Mouse (Mus musculus): Measurements from ENCODE around the gene Tpm4. TPM values are rescaled to one million over a fixed set of nuclear protein-coding genes. Genes with fewer than 3 reads are reported as not detected.
"Not testable (repeated sequence)": the region's sequence is repeated elsewhere in the genome, so short reads cannot be mapped to it uniquely, and the experiment has no call there.

Gene Tpm4
- 634 and 649 TPM in 2 replicates for polyA plus RNA-seq (2016; fragmentation: Nextera tagmentation; extraction: Ambion mirVana)

- Histone ChIP-seq H3K27me3 (ENCODE audit: poor library complexity, severe bottlenecking) (no peaks in the 10 kb centered on the region), H3K4me3 (peak within 1 kb of the TSS; percentile 70), H3K9me3 (no peaks in the 10 kb centered on the region), H3K27ac (peak within 1 kb of the TSS; percentile 97), H3K36me3 (replicated peaks) (peaks cover 25% of the 10 kb centered on the region), H3K4me1 (peaks cover 40% of the 10 kb centered on the region)
- WGBS = under 1% methylated on average over 41 of the region's 49 CpGs
- DNase-seq (ENCODE audit: extremely low spot score, low spot score) = no peak
These were observed at the start of gene Tpm4 for GRCm38 (mm10) chr8:72134756-72135445. Tpm4 (plus strand) TSS chr8:72134975.

- not testable (repeated sequence) for H3K9me3 ChIP-seq; H3K4me3 ChIP-seq; H3K36me3 ChIP-seq (replicated peaks); H3K27ac ChIP-seq; DNase-seq (ENCODE audit: extremely low spot score, low spot score); H3K27me3 ChIP-seq (ENCODE audit: poor library complexity, severe bottlenecking); H3K4me1 ChIP-seq
- WGBS = 90% methylated on average over 3 of the region's 3 CpGs
These were observed 47.2 kb upstream of the Tpm4 start for GRCm38 (mm10) chr8:72087611-72088010.

DNA sequence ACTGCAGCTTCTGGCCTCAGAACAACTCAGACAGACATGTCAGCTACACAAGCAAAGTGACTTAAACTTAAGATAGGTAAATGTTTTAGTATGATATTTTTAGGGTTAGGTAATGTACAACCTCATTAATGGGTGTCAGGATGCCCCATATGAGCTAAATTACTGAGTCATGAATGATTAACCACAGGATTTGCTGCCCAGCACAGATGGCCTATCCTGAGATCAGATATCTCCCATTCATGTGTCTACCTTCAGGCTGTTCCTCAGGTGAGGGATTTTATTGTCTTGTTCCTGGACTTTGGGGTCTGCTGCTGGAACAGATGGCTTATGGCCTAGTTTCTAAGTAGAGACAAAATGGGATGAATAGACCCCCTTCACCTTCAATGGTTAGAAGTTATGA lies 38.1 kb upstream of the Tpm4 start:
- H3K36me3 ChIP-seq (replicated peaks); H3K4me3 ChIP-seq; H3K27ac ChIP-seq; H3K9me3 ChIP-seq; DNase-seq (ENCODE audit: extremely low spot score, low spot score); H3K4me1 ChIP-seq; H3K27me3 ChIP-seq (ENCODE audit: poor library complexity, severe bottlenecking): not testable (repeated sequence)

DNA sequence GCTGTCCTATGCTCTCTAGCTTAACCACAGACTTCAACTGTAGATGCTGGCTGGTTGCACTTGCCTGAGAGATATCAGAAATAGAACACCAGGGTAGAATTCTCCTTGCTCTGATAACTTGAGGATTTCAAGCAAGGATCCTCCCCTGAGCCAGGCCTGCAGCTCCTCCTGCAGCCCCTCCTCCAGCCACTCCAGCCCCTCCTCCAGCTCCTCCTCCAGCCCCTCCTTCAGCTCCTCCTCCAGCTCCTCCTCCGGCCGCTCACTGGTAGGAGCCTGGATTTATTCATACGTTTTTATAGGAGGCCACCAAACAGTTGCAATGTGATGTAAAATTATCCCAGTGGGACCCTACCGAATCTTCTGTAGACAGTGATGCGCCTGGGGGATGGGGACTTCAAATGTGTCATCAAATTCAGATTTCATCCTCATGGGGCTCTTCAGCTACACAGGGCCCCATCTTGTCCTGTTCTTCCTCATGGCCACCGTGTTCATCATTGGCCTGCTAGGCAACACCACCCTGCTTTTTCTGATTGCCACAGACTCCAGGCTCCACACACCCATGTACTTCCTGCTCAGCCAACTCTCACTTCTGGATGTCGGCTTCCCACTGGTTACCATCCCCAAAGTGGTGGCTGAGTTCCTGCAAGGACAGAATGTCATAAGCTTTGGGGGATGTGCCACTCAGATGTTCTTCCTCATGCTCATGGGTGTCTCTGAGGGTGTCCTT lies 35.2 kb upstream of the Tpm4 start:
- not testable (repeated sequence) for H3K4me3 ChIP-seq; H3K27ac ChIP-seq; DNase-seq (ENCODE audit: extremely low spot score, low spot score); H3K27me3 ChIP-seq (ENCODE audit: poor library complexity, severe bottlenecking); H3K4me1 ChIP-seq; H3K36me3 ChIP-seq (replicated peaks)
- peaks cover 13% of the 10 kb centered on the region for H3K9me3 ChIP-seq
- 63% methylated on average over 6 of the region's 7 CpGs for WGBS

DNA sequence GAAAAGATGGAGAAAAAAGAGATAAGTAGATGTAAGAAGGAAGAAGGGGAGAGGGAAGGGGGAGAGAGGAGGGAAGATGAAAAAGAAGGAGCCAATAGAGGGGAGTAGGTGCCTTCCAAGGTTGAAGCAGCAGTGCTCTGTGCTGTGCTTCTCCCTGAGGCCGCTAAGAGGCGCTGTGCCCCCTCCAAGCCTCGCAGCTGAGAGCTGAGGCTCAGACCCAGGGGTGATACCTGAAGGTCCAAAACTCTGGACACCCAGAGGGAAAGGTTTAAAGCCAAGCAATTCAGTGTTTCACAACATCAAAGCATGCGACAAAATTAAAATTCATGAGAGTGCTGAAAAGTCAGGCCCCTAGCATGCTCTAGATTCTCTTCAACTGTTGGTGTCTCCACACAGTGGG lies 29.6 kb upstream of the Tpm4 start:
- H3K27me3 ChIP-seq (ENCODE audit: poor library complexity, severe bottlenecking) = no peaks in the 10 kb centered on the region
- no peaks in the 10 kb centered on the region for H3K4me1 ChIP-seq
- DNase-seq (ENCODE audit: extremely low spot score, low spot score) = no peak
- H3K36me3 ChIP-seq (replicated peaks) = no peaks in the 10 kb centered on the region
- H3K4me3 ChIP-seq = no peak overlapping the region
- H3K9me3 ChIP-seq = peaks cover 10% of the 10 kb centered on the region
- no peak overlapping the region for H3K27ac ChIP-seq
- 21% methylated on average over 4 of the region's 4 CpGs for WGBS

- H3K9me3 ChIP-seq = peaks cover 10% of the 10 kb centered on the region
- no peak within 1 kb of the TSS for H3K27ac ChIP-seq
- H3K27me3 ChIP-seq (ENCODE audit: poor library complexity, severe bottlenecking) = no peaks in the 10 kb centered on the region
- 88% methylated on average over 3 of the region's 3 CpGs for WGBS
- no peaks in the 10 kb centered on the region for H3K36me3 ChIP-seq (replicated peaks)
- no peak for DNase-seq (ENCODE audit: extremely low spot score, low spot score)
- H3K4me1 ChIP-seq = no peaks in the 10 kb centered on the region
- H3K4me3 ChIP-seq = no peak within 1 kb of the TSS
These were observed 28.0 kb upstream of the Tpm4 start, which contains the start of gene Olfr374 for GRCm38 (mm10) chr8:72106740-72107139. Olfr374 (plus strand) TSS chr8:72107040.

GRCm38 (mm10) chr8:72110876-72111275 lies 23.9 kb upstream of the Tpm4 start:
- Histone ChIP-seq H3K27ac (no peak overlapping the region), H3K36me3 (replicated peaks) (no peaks in the 10 kb centered on the region), H3K9me3 (no peaks in the 10 kb centered on the region), H3K4me3 (no peak overlapping the region), H3K27me3 (ENCODE audit: poor library complexity, severe bottlenecking) (no peaks in the 10 kb centered on the region), H3K4me1 (no peaks in the 10 kb centered on the region)
- WGBS = 76% methylated on average over 6 of the region's 6 CpGs
- no peak for DNase-seq (ENCODE audit: extremely low spot score, low spot score)

DNA sequence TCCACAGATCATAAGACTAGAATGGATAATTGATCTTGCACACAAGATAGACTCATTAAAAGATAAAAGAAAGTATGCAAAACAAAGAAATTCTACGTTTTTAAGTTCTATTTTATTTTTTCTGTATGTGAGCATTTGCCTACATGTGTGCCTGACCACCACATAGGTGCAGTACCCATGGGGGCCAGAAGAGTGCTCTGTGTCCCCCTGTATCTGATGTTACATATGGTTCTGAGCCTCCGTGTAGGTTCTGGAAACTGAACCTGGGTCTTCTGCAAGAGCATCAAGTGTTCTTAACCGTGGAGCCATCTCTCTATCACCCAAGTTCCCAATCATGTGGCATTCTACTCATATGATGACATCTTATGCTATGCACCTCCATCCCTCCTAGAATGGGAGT lies 22.3 kb upstream of the Tpm4 start:
- H3K4me3 ChIP-seq = no peak overlapping the region
- no peaks in the 10 kb centered on the region for H3K4me1 ChIP-seq
- DNase-seq (ENCODE audit: extremely low spot score, low spot score) = no peak
- H3K27me3 ChIP-seq (ENCODE audit: poor library complexity, severe bottlenecking) = no peaks in the 10 kb centered on the region
- no peaks in the 10 kb centered on the region for H3K36me3 ChIP-seq (replicated peaks)
- H3K27ac ChIP-seq = no peak overlapping the region
- 76% methylated on average over 3 of the region's 3 CpGs for WGBS
- H3K9me3 ChIP-seq = no peaks in the 10 kb centered on the region

- H3K36me3 ChIP-seq (replicated peaks) = no peaks in the 10 kb centered on the region
- H3K4me1 ChIP-seq = no peaks in the 10 kb centered on the region
- no peak overlapping the region for H3K27ac ChIP-seq
- 82% methylated on average over 2 of the region's 2 CpGs for WGBS
- H3K9me3 ChIP-seq = no peaks in the 10 kb centered on the region
- DNase-seq (ENCODE audit: extremely low spot score, low spot score) = no peak
- H3K4me3 ChIP-seq = no peak overlapping the region
- no peaks in the 10 kb centered on the region for H3K27me3 ChIP-seq (ENCODE audit: poor library complexity, severe bottlenecking)
These were observed 19.6 kb upstream of the Tpm4 start for GRCm38 (mm10) chr8:72115202-72115601.

DNA sequence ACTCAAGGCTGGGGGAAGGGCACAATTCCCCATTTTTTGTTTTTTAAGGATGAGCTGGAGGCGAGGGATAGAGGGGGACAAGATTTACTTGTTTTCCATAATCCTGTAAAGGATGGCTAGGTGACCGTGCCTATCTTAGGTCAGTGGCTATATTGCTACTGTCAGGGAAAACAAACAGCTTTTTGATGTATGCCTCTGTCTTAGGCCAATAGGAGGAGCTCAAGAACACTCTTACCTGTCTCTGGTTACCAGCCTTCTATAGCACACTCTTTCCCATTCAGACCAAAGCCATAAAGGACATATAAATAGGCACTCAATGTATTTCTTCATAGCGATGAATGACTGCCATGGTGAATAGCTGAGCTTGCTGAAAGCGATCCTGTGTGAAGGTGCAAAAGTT lies 16.2 kb upstream of the Tpm4 start:
- DNase-seq (ENCODE audit: extremely low spot score, low spot score) = no peak
- Histone ChIP-seq H3K36me3 (replicated peaks) (no peaks in the 10 kb centered on the region), H3K9me3 (no peaks in the 10 kb centered on the region), H3K4me3 (no peak overlapping the region), H3K27me3 (ENCODE audit: poor library complexity, severe bottlenecking) (no peaks in the 10 kb centered on the region), H3K27ac (no peak overlapping the region), H3K4me1 (peaks cover 9% of the 10 kb centered on the region)
- 51% methylated on average over 4 of the region's 4 CpGs for WGBS

- not testable (repeated sequence) for H3K9me3 ChIP-seq; H3K36me3 ChIP-seq (replicated peaks); H3K27me3 ChIP-seq (ENCODE audit: poor library complexity, severe bottlenecking); H3K4me1 ChIP-seq; H3K4me3 ChIP-seq; DNase-seq (ENCODE audit: extremely low spot score, low spot score)
- H3K27ac ChIP-seq = peak overlapping the region; percentile 40; the same call in 1 of the 2 replicates
- 56% methylated on average over 3 of the region's 3 CpGs for WGBS
These were observed 13.3 kb upstream of the Tpm4 start for GRCm38 (mm10) chr8:72121486-72121885.

DNA sequence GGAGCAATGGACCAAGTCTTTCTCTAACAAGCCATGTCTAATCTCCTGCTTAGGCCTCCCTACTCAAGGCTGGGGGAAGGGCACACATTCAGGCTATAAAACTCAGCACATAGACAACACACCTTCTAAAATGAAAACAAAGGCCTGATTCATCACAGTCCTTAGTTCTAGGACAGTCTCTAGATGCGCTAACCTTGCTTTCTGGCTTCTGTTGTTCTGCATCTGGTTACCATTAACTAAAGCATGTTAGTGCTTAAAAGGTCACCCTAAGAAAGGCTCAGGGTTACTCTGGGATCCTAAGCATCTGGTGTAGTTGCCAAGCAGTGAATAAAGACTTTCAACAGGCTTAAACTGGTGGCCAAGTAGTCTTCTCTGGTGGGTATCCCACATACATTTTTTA lies 12.8 kb upstream of the Tpm4 start:
- WGBS = 42% methylated on average over 1 of the region's 1 CpGs
- Histone ChIP-seq H3K4me3 (no peak overlapping the region), H3K9me3 (no peaks in the 10 kb centered on the region), H3K36me3 (replicated peaks) (no peaks in the 10 kb centered on the region), H3K4me1 (peaks cover 9% of the 10 kb centered on the region), H3K27me3 (ENCODE audit: poor library complexity, severe bottlenecking) (no peaks in the 10 kb centered on the region), H3K27ac (peak overlapping the region; percentile 40; the same call in 1 of the 2 replicates)
- no peak for DNase-seq (ENCODE audit: extremely low spot score, low spot score)

DNA sequence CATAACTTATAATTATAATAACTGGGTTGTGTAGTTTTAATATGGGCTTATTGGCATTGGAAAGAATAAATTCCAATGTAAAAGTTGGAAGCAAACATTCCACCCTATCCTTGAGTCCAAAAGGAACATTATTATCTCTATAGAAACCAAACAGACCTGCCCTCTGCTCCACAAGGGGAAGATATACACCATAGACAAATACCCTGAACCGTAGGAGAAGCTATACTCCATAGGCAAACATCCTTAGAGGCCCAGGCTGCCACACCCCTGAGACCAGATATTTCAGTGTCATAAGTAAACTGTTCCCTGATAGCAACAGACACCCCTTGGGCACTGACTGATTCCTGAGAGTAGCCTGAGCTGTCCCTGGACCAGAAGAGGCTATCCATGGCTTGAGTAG lies 6.9 kb upstream of the Tpm4 start:
- no peaks in the 10 kb centered on the region for H3K36me3 ChIP-seq (replicated peaks)
- H3K4me1 ChIP-seq = peaks cover 10% of the 10 kb centered on the region; the same call in 1 of the 2 replicates
- no peak overlapping the region for H3K27ac ChIP-seq
- no peaks in the 10 kb centered on the region for H3K9me3 ChIP-seq
- H3K27me3 ChIP-seq (ENCODE audit: poor library complexity, severe bottlenecking) = no peaks in the 10 kb centered on the region
- H3K4me3 ChIP-seq = no peak overlapping the region
- WGBS = 82% methylated on average over 1 of the region's 1 CpGs
- no peak for DNase-seq (ENCODE audit: extremely low spot score, low spot score)

Measured in forebrain, embryonic 10.5 days (tissue).